Mouse (Mus musculus) spleen, adult 2 months (tissue): ENCODE results near the gene Olfm4. TPM values are rescaled to one million over a fixed set of nuclear protein-coding genes. Genes with fewer than 3 reads are reported as not detected.

Source experiments
- DNase-seq, 2 experiments: peaks; one replicate each; pipeline versions ENCODE4 v3.0.0 to v3.0.0-alpha.2; 2012 to 2021; ENCODE audit warnings: low spot score in 2 of 2, low read depth in 1 of 2
- H3K27ac ChIP-seq: fragments of 200-500 bp; 2 replicates; pipeline ENCODE4 v1.5.1; 2012; ENCODE audit warnings: low read length, inconsistent platforms; ENCODE audit not compliant: insufficient read depth
- H3K27me3 ChIP-seq: fragments of 200-500 bp; 2 replicates; pipeline ENCODE4 v1.6.1; 2012; ENCODE audit warnings: mild to moderate bottlenecking, moderate library complexity, low read length, inconsistent platforms; ENCODE audit not compliant: control insufficient read depth, insufficient read depth
- H3K36me3 ChIP-seq: fragments of 200-500 bp; 2 replicates; pipeline ENCODE4 v1.6.1; 2012; ENCODE audit warnings: mild to moderate bottlenecking, low read length, inconsistent platforms; ENCODE audit not compliant: control insufficient read depth, insufficient read depth
- H3K4me1 ChIP-seq: fragments of 200-500 bp; 2 replicates; pipeline ENCODE4 v1.6.1; 2011; ENCODE audit warnings: inconsistent platforms; ENCODE audit not compliant: control insufficient read depth, insufficient read depth, insufficient read length
- H3K4me3 ChIP-seq: fragments of 200-500 bp; 2 replicates; pipeline ENCODE4 v1.5.1; 2011; ENCODE audit warnings: mild to moderate bottlenecking, inconsistent platforms; ENCODE audit not compliant: insufficient read depth, insufficient read length; ENCODE audit errors: extremely low read depth
- CTCF ChIP-seq: fragments of 200-500 bp; IDR thresholded peaks from 2 replicates; pipeline ENCODE4 v1.5.1; 2011; ENCODE audit warnings: mild to moderate bottlenecking, inconsistent platforms; ENCODE audit not compliant: insufficient read depth, insufficient read length, insufficient replicate concordance; ENCODE audit errors: extremely low read depth
- POLR2A ChIP-seq: fragments of 200-500 bp; IDR thresholded peaks from 2 replicates; pipeline ENCODE4 v1.6.1; 2011; ENCODE audit warnings: low read depth, low read length, inconsistent platforms
- WGBS: fragments of 180-500 bp; shearing (Covaris S2); methylation state at CpG from one replicate; pipeline ENCODE4 v1.1.7; 2018; 5-methylcytosine and 5-hydroxymethylcytosine counted together
- polyA plus RNA-seq: library from polyadenylated mRNA; depleted of rRNA; stranded (reverse); fragments of >200 nt; gene quantifications from 2 replicates; pipeline ENCODE4 v1.2.3, GENCODE M21; 2012; rRNA removed

Olfm4 gene
- 0.09 and 0.26 TPM in 2 replicates for polyA plus RNA-seq

DNA sequence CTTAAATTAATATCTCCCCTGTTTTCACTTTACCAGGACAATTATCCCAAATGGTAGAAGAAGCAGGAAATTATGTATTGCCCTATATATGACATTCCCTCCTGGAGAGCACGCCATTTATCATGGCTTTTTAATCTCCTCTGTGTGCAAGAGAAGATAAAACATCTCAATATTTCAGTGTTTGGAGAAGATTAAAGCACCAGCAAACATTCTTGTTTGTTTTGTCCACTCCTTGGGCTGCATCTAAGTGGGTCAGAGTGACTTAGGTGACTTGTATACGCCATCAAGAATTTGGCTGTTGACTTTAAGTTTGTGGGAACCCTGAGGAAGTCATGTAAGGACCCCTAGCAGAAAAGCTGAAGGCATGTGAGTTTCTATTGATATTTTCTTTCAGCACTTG is at the start of gene Olfm4:
Gene Olfm4, plus strand, starts transcription at position 301 of the 400 bp plus-strand sequence.
- no peak for TF ChIP-seq CTCF
- no peak for TF ChIP-seq POLR2A
- WGBS: 78% methylated on average over 2 of the region's 2 CpGs
- DNase-seq: no peak
- Histone ChIP-seq H3K27me3 (no peaks in the 10 kb centered on the region), H3K4me3 (no peak within 1 kb of the TSS), H3K4me1 (no peaks in the 10 kb centered on the region), H3K27ac (no peak within 1 kb of the TSS), H3K36me3 (no peaks in the 10 kb centered on the region)

DNA sequence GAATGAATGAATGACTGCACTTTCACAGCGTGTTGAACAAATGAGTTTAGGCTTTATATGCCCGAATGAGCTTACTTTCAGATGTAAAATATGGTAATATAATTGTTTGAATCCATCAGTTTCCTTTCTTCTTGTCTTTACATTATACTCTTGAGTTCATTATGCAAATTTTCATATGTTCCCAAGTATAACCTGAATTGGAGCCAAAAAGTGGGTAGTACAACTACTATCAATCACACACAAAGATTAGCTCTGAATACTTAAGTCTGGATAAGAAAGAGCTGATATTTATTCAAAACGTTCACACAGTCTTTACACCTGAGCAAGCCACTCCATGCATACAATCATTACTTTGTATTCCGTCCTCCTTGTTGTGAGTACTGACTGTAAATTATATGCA is 49.5 kb upstream of the Olfm4 start:
- WGBS: 71% methylated on average over 4 of the region's 4 CpGs
- Histone ChIP-seq H3K36me3 (no peaks in the 10 kb centered on the region), H3K4me1 (no peaks in the 10 kb centered on the region), H3K4me3 (no peak overlapping the region), H3K27ac (no peak overlapping the region), H3K27me3 (no peaks in the 10 kb centered on the region)
- TF ChIP-seq POLR2A (no peak), CTCF (no peak)
- DNase-seq: no peak

DNA sequence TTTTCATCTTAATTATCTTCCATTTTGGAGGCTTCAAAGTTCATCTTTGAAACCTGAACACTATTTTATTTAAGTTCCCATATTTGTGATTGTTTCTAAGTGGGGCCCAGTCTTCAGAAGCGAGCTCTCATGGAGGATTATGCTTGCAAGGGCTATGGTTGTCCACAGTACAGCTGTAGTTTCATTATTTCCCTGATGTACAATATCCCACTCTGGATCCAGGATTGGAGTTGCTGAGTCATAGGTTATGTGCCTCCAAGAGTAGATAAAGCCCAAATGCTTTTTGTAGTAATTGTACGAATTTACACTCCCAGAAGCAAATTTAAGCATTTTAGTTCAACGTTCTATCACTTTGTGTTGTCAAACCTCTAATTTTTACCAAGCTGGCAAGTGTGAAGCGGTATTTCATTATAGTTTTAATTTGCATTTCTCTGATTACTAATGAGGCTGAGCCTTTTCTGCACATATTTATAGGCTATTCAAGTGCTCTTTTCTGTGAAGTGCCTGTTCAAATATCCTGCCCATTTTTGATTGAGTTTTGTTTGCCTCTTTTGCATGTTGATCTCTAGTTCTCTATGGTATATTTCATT is 46.9 kb upstream of the Olfm4 start:
- Histone ChIP-seq H3K4me3 (no peak overlapping the region), H3K27ac (no peak overlapping the region), H3K36me3 (no peaks in the 10 kb centered on the region), H3K27me3 (no peaks in the 10 kb centered on the region), H3K4me1 (no peaks in the 10 kb centered on the region)
- no peak for TF ChIP-seq CTCF
- TF ChIP-seq POLR2A: no peak
- WGBS: 86% methylated on average over 4 of the region's 4 CpGs
- no peak for DNase-seq

DNA sequence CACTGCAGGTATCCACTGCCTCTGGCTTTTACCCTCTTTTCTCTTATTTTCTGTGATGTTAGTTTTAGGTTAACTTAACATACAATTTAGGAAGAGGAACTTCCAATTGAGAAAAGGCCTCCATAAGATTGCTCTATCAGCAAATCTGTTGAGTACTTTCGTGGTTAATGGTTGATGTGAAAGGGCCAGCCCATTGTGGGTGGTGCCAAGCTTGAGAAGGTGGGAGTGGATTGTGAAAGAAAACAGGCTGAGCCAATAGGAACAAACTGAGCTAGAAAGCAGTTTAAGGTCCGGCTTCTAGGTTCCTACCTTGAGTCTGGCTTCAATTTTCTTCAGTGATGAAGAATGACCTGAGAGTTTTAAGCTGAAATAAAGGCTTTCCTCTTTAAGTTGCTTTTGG is 38.0 kb upstream of the Olfm4 start:
- WGBS: 63% methylated on average over 2 of the region's 2 CpGs
- Histone ChIP-seq H3K27me3 (no peaks in the 10 kb centered on the region), H3K4me1 (no peaks in the 10 kb centered on the region), H3K27ac (no peak overlapping the region; the same call in 1 of the 2 replicates), H3K4me3 (no peak overlapping the region), H3K36me3 (no peaks in the 10 kb centered on the region)
- DNase-seq: no peak
- TF ChIP-seq CTCF (no peak), POLR2A (no peak)

DNA sequence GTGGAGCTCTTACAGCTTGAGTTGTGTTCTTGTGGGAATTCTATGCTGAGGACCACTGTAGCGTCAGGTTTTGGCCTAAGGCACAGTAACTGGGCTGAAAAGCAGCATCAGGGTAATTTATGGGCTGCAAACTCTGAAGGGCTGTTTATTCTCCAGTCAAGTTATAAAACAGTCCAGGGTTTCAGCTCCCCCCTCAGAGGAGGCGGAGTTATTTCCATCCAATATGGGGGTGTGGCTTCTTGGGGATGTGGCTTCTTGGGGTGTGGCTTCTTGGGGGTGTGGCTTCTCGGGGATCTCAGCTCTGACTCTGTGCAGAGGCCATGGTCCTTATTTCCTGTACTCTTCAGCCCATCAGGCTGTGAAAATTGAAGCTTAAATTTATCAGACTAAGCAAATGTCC is 28.2 kb upstream of the Olfm4 start:
- DNase-seq: no peak
- no peak overlapping the region for H3K27ac ChIP-seq
- no peaks in the 10 kb centered on the region for H3K4me1 ChIP-seq
- no peaks in the 10 kb centered on the region for H3K36me3 ChIP-seq
- TF ChIP-seq CTCF: no peak
- no peak for TF ChIP-seq POLR2A
- no peak overlapping the region for H3K4me3 ChIP-seq
- no peaks in the 10 kb centered on the region for H3K27me3 ChIP-seq
- WGBS: 67% methylated on average over 3 of the region's 3 CpGs

DNA sequence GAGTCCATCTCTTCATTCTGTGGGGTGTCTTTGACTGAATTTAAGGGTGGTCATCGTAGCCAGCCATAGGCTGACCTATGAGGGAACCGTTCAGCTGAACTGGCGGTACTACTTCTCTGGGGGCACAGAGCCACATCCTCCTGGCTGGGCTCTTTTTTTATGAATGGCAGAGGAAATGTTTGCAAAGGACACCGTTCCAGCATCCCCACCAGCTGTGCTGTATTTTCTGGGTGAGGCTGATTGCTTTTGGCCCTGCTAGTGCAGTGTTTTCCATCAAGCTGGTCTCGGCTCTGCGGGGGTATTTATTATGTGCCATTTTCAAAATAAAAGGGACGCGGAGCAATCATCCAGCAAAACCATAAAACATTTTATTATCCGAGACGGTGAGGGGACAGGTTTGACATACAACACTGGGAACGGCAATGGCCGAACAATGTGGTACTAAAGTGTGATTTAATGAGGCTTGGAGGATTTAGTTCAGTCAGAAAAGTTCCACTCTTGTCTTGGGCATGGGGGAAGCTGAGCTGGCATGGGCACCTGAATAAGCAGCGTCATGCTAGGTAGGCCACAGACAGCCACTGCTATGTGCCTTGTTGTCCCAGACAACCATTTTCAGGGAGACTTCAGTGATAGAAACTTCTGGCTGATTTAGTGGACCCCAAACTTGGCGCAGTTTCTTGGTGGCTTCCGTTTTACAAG is 25.9 kb upstream of the Olfm4 start:
- no peak for DNase-seq
- H3K36me3 ChIP-seq: no peaks in the 10 kb centered on the region
- TF ChIP-seq CTCF (no peak), POLR2A (no peak)
- H3K4me1 ChIP-seq: no peaks in the 10 kb centered on the region
- no peaks in the 10 kb centered on the region for H3K27me3 ChIP-seq
- 90% methylated on average over 15 of the region's 15 CpGs for WGBS
- no peak overlapping the region for H3K27ac ChIP-seq
- no peak overlapping the region for H3K4me3 ChIP-seq

DNA sequence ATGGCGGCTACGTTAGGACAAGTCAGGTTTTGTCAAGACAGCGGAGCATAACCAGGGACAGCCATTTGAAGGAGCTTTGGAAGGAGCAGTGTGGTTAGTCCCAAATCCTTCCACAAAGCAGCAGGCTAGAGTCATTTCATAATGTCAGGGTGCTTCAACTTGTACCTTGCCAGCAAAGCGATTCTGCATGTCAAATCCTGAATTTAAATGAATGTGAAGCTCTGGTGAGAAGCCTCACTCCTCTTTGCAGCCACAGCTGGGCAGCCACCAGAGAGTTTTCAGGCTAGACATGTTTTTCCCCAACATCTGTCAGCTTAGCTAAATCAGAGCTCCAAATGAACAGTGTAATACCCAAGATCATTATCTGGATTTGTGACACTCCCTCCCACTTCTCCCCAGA is 22.7 kb upstream of the Olfm4 start:
- no peaks in the 10 kb centered on the region for H3K4me1 ChIP-seq
- H3K27me3 ChIP-seq: no peaks in the 10 kb centered on the region
- no peaks in the 10 kb centered on the region for H3K36me3 ChIP-seq
- 79% methylated on average over 4 of the region's 4 CpGs for WGBS
- no peak overlapping the region for H3K4me3 ChIP-seq
- no peak for TF ChIP-seq POLR2A
- no peak for TF ChIP-seq CTCF
- H3K27ac ChIP-seq: no peak overlapping the region
- no peak for DNase-seq
